Mouse (Mus musculus): ENCODE data around the gene Nhlrc4.

Gene Nhlrc4

DNA sequence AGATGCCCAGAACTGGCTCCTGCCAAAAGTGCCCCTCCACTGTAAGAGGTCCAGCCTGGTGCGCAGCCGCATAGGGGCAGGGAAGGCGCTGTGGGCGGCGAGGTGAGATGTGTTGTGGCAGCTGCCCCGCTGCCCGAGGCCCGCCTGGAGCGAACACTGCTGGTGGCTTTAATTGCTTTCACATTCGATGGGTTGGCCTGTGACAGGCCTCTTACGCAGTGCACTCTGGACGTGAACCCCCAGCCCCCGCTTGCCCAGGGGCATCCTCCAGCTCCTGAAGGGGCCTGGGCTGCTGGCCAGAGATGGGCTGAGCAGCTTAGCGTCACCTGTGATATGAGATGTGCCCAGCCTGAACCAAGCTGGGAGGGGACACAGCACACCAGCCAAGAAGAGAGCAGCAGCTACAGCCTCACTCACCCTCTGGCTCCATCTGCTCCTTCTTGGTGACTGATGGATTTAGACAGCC lies 12.9 kb upstream of the Nhlrc4 start:
- no peak for DNase-seq (ENCODE audit: low spot score)

DNA sequence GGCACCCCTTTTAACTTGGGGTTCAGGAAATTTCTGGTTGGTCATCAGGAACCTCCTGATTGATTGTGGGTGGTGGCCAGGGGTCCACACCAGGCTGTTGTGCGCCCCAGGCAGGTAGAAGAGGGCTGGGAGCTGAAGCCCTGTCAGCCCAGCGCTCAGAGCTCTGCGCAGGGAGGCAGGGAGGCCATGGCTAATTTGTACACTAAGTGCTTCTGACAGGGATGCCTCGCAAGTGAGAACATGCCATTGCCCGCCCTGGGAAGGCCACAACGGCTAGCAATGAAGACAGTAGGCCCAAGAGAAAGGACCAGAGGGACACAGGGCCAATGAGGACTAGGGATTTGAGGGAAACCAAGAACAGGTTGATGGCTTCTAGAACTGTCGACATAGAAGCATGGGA lies 11.9 kb upstream of the Nhlrc4 start:
- DNase-seq (ENCODE audit: low spot score) = no peak

DNA sequence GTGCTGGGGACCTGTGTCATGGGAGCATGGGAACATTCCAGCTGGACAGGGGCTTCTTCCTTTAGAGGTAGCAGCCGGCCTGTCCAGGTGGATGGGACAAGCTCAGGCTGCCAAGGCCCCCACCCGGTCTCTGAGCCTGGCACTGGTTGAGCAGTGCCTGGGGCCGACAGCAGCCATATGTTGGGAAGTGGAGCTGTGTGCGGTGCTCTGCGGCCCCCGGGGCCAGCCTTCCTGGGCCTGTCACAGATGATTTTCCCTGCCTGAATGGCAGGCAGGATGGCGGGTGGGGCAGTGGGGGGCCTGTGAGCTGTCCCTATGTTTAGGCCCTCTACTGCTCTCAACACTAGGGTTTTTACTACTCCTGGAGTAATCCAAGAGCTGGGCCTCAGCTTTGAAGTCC lies 11.4 kb upstream of the Nhlrc4 start:
- DNase-seq (ENCODE audit: low spot score) = no peak

GRCm38 (mm10) chr17:25955736-25956135 lies 11.0 kb upstream of the Nhlrc4 start:
- no peak for DNase-seq (ENCODE audit: low spot score)

DNA sequence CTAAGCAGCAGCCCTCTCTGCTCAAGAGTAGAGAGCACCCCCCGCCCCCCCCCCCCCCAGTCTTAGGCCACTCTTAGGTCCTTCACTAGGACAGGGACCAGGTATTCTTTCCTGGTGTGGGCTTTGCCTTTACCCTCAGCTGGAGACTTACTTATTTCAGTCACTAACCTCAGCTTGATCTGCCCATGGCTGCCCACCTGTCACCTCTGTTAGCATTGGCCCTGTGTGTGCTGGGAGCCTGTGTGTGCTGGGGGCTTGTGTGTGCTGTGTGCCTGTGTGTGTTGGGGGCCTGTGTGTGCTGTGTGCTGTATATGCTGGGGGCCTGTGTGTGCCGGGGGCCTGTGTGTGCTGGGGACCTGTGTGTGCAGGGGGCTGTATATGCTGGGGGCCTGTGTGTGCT lies 9.9 kb upstream of the Nhlrc4 start:
- no peak for DNase-seq (ENCODE audit: low spot score)

GRCm38 (mm10) chr17:25953161-25953560 lies 8.4 kb upstream of the Nhlrc4 start:
- no peak for DNase-seq (ENCODE audit: low spot score)

GRCm38 (mm10) chr17:25951803-25952623 lies 7.3 kb upstream of the Nhlrc4 start, which contains the start of gene A930017K11Rik:
A930017K11Rik (minus strand) TSS chr17:25952565.
- DNase-seq (ENCODE audit: low spot score) = no peak

- DNase-seq (ENCODE audit: low spot score) = no peak
These were observed 6.6 kb upstream of the Nhlrc4 start for GRCm38 (mm10) chr17:25951225-25951802.

GRCm38 (mm10) chr17:25950706-25951105 lies 5.9 kb upstream of the Nhlrc4 start:
- DNase-seq (ENCODE audit: low spot score) = no peak

DNA sequence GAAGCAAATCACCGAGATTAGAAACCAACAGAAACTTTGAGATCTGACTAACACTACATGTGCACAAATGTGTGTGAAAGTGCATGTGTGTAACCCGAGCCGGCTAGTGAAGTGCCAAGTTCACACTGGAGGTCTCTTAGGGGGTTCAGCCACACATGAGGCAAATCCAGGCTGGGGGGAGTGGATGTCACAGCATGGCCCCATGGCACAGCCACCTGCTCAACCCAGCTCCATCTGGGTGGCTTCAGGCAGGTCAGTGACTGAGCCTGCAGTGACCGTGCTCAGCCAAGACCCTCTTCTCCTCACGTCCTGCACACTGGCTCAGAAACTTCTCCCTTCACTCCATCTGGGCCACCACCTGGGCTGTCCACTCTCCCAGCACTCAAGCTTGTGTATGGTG lies 5.2 kb upstream of the Nhlrc4 start:
- DNase-seq (ENCODE audit: low spot score) = no peak

GRCm38 (mm10) chr17:25948051-25948450 lies 3.3 kb upstream of the Nhlrc4 start:
- DNase-seq (ENCODE audit: low spot score) = no peak

GRCm38 (mm10) chr17:25947576-25947975 lies 2.8 kb upstream of the Nhlrc4 start:
- no peak for DNase-seq (ENCODE audit: low spot score)

DNA sequence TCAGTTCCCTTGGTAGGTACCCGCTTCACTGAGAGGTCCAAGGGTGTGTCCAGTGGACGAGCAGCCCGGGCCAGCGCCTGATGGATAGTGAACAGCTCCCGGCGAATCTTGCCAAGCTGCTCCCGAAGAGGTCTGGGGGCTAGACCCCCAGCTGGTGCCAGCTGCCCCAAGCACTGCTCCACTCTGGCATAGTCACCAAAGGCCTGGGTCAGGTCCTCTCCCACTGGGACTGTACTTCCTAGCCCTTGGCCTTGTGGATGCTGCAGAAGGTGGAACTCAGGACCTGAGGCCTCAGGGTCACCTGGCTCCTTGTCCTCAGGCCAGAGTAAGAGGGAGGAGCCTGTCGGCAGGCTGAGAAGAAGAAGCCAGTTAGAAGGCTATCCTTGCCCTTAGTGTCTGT lies 2.1 kb upstream of the Nhlrc4 start:
- no peak for DNase-seq (ENCODE audit: low spot score)

- DNase-seq (ENCODE audit: low spot score) = no peak
These were observed 1.6 kb upstream of the Nhlrc4 start for GRCm38 (mm10) chr17:25946349-25946748.

DNA sequence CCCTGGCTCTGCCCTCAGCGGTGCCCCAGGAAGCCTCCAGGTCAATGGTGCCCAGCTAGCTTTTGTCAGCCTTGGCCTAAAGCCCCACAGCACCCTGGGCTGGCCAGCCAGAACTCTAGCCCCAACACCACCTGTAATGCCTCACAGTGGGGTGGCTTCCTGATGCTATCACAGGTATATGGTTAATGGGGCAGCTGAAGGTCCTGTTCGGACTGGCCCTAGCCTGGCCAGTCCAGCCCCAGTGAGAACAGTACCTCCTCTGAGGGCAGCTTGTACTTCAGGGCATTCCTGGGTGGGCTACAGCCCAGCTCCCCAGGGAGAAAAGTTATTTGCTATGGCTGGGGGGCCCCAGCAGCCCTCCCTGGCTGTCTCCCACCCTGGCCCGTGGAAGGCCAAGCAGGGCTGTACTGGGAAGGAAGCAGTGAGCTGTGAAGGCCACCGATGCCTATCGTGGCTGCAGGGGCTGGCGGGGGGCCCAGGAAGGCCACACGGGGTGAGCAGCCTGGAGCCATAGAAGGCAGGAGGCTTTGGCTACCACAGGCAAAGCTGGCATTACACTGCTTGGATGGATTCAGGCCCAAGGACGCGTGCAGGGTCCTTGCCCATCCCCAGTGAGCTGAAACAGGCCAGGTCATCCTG lies 875 bp upstream of the Nhlrc4 start:
- no peak for DNase-seq (ENCODE audit: low spot score)

DNA sequence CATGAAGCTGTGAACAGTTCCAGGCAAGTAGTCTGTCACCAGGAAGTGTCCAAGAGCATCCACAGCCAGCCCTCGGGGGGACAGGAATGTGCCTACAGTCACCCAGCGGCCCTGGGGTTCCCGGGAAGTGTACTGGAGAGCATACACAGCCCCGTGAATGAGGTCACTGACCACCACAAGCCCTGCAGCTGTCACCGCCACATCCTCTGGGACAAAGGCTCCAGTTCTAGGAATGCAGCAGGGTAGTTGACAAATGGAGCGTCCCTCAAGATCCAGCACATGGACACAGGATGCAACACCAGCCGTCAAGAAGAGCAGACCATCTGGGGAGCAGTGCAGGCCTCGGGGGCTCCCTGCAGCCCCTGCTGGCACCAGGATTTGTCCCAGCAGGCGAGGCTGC lies 992 bp downstream of the Nhlrc4 start:
- no peak for DNase-seq (ENCODE audit: low spot score)

DNA sequence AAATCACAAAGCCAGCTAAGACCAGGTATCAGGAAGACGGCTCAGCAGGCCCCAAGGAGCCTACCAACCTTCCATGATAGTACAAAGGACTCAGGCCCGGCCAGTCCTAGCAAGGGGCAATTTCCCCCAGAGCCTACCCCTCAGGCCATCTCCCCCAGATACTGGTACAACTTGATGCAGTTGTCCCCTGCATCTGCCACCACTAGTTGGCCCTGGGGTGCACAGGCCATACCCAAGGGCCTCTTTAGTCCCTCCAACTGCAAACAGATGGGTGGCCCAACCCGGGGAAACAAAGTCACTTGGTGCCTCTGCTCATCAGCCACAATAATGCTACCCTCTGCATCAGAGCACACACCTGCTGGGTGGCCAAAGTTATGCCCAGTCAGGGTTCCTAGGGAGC lies 1.5 kb downstream of the Nhlrc4 start:
- no peak for DNase-seq (ENCODE audit: low spot score)

DNA sequence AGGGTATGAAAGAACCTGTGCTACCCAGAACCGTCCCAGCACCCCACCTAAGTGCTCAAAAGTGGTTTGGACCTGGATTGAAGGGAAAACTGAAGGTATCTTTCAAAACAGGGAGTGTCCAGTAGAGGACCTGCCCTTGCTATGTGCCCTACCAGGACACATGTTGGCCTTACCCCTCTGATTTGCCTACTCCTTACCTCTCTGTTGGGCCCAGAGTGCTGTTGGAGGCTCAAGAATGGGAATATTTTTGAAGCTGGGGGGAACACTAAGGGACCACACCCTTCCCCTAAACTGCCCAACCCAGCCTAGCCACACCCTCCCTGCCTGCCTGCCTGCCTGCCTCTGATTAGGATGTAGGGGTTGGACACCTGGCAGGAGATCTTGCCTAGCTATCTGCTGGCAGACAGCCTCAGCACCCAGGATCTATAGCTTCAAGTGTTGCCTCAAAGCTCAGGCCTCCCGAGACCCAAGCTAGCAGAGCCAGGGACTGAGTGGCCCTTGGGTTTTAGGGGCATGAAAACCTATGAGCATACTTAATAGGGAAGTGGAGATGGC lies 2.1 kb downstream of the Nhlrc4 start:
- DNase-seq (ENCODE audit: low spot score) = no peak

DNA sequence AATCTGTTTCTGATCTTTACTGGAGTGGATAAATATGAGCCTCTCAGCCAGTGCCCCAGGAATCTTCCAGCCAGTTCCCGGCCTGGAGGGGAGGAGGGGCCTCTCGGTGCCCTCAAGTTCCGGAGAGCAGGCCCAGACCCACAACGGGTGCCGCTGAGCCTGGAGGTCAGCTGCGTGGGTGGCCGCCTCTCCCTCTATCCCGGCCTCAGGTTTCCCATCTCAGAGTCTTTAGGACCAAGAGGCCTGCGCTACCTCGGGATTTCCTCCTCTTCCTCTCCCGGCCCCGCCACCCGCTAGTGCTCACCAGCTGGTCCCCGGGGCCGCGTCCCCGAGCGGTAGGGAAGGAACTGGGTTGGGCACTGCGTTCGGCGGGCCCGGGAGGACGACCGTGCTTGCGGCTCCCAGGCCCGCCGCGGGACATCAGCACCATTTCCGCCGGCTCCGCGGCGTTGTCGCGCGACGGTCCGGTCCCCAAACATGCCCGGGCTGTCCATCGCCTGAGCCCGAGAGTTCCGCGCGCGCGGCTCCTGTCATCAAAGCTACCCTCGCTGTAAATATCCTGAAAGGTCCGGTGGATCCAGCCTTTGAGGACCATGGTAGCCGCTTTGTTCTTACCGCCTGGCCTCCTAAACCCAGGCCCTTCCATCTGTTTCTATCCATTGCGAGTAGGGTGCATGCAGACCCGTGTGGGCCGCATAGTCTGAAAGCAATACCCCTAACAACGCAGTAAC lies 3.1 kb downstream of the Nhlrc4 start:
- peak; percentile 70 for DNase-seq (ENCODE audit: low spot score)

GRCm38 (mm10) chr17:25934526-25934925 lies 10.2 kb downstream of the Nhlrc4 start:
- DNase-seq (ENCODE audit: low spot score) = no peak

GRCm38 (mm10) chr17:25925348-25925747 lies 19.4 kb downstream of the Nhlrc4 start:
- no peak for DNase-seq (ENCODE audit: low spot score)

DNA sequence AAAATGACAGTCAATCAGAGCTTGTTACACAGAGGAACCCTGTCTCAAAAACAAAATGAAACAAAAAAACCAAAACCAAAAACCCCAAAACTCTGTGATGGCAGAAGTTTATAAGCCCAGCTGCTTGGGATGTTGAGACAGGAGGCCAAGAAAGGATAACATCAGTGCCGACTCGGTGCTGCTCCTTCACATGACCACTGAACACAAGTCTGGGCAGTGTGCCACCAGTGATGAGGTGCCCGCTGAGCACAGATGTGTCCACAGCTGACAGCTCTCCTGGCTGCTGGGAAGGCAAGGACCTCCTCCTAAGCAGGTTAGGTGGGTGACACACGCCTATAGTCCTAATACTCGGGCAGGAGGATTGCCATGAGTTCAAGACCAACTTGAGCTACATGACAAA lies 22.6 kb downstream of the Nhlrc4 start:
- no peak for DNase-seq (ENCODE audit: low spot score)
